Mouse (Mus musculus) neutrophil, adult 5-6 weeks (primary cell): ENCODE measurements around the gene Med26. TPM values are rescaled to one million over a fixed set of nuclear protein-coding genes. Genes with fewer than 3 reads are reported as not detected.

Experiments used
- ATAC-seq: fragments of 151-379, 151-347 bp; 2 replicates; pipeline ENCODE4 v1.8.0; 2017; ENCODE audit warnings: mild to moderate bottlenecking, moderate TSS enrichment; ENCODE audit not compliant: insufficient number of reproducible peaks, poor library complexity, low FRiP score, severe bottlenecking; ENCODE audit errors: extremely low read depth
- total RNA-seq: library from RNA; stranded (forward); fragments of 200-1000 nt; gene quantifications from 2 replicates; pipeline ENCODE4 v1.2.3, GENCODE M21; 2017

Gene Med26
- total RNA-seq, 1 experiment from 2014 or later, result 10.1 TPM

GRCm38 (mm10) chr8:72445071-72445470, 103.0 kb downstream of the Med26 start:
- ATAC-seq, result peak; percentile 28; the same call in 1 of the 2 replicates

Other genes starting within 250 kb of the Med26 start
- gene Gm10282, start 243.0 kb downstream of the Med26 start, total RNA-seq, result 5.0 and 9.7 TPM in 2 replicates
- 428 and 461 TPM in 2 replicates for gene Klf2, start 229.2 kb downstream of the Med26 start, total RNA-seq
- 69.5 and 70.0 TPM in 2 replicates for gene Eps15l1, start 126.8 kb downstream of the Med26 start, total RNA-seq
- 0.81 TPM in 1 of 2 replicates, not detected in the other for gene Calr3, start 104.4 kb downstream of the Med26 start, total RNA-seq
- 11.2 and 12.3 TPM in 2 replicates for gene 1700030K09Rik, start 104.4 kb downstream of the Med26 start, total RNA-seq
- gene Cherp, start 73.0 kb downstream of the Med26 start, total RNA-seq, result 21.0 and 22.2 TPM in 2 replicates
- gene Slc35e1, start 55.7 kb downstream of the Med26 start, total RNA-seq, result 55.1 and 65.8 TPM in 2 replicates
- 36.3 and 46.4 TPM in 2 replicates for gene Smim7, start 22.8 kb upstream of the Med26 start, total RNA-seq
- 20.3 and 23.6 TPM in 2 replicates for gene Tmem38a, start 23.8 kb upstream of the Med26 start, total RNA-seq
- 0.12 TPM in 2 replicates for gene Nwd1, start 98.4 kb upstream of the Med26 start, total RNA-seq
- 124 and 128 TPM in 2 replicates for gene Sin3b, start 175.0 kb upstream of the Med26 start, total RNA-seq
- 0.49 and 0.70 TPM in 2 replicates for gene F2rl3, start 213.6 kb upstream of the Med26 start, total RNA-seq